Mouse (Mus musculus) MEL (cell line): ENCODE results near the gene Zdbf2.

Source experiments
- CHD1 ChIP-seq: IDR thresholded peaks from 2 replicates; pipeline ENCODE4 v1.6.1; 2012; ENCODE audit warnings: low read depth, mild to moderate bottlenecking, inconsistent platforms, low read length, improper control_type of control experiment
- CTCF ChIP-seq, 3 experiments: IDR thresholded peaks in 2 of 3; conservative IDR thresholded peaks in 1 of 3; 2 replicates each; pipeline ENCODE4 v1.5.1; 2011 to 2012; ENCODE audit warnings: low read length in 3 of 3, low read depth in 2 of 3, mild to moderate bottlenecking in 2 of 3, improper control_type of control experiment in 1 of 3, inconsistent platforms in 1 of 3, mixed read lengths in 1 of 3, moderate library complexity in 1 of 3; ENCODE audit not compliant: control insufficient read depth in 1 of 3, insufficient read depth in 1 of 3, poor library complexity in 1 of 3, severe bottlenecking in 1 of 3
- EP300 ChIP-seq, 2 experiments: IDR thresholded peaks; 2 replicates each; pipeline ENCODE4 v1.6.1; 2011; ENCODE audit warnings: improper control_type of control experiment in 2 of 2, low read length in 2 of 2, low read depth in 1 of 2, mild to moderate bottlenecking in 1 of 2
- GABPA ChIP-seq: IDR thresholded peaks from 2 replicates; pipeline ENCODE4 v1.6.1; 2012; ENCODE audit warnings: low read depth, mild to moderate bottlenecking, inconsistent platforms, low read length, improper control_type of control experiment, moderate library complexity
- HCFC1 ChIP-seq: IDR thresholded peaks from 2 replicates; pipeline ENCODE4 v1.6.1; 2012; ENCODE audit warnings: low read depth, mild to moderate bottlenecking, inconsistent platforms, low read length, improper control_type of control experiment, moderate library complexity
- MAFK ChIP-seq: IDR thresholded peaks from 2 replicates; pipeline ENCODE4 v1.6.1; 2011; ENCODE audit warnings: low read depth, mild to moderate bottlenecking, low read length, improper control_type of control experiment, borderline replicate concordance
- NRF1 ChIP-seq: IDR thresholded peaks from 2 replicates; pipeline ENCODE4 v1.6.1; 2014; ENCODE audit warnings: low read depth, mild to moderate bottlenecking, inconsistent platforms, low read length, improper control_type of control experiment, moderate library complexity; ENCODE audit not compliant: poor library complexity, insufficient read depth, severe bottlenecking
- POLR2A ChIP-seq, 2 experiments: IDR thresholded peaks; 2 replicates each; pipeline ENCODE4 v1.6.1; 2011 to 2012; ENCODE audit warnings: low read length in 2 of 2, mild to moderate bottlenecking in 2 of 2, control low read depth in 1 of 2, improper control_type of control experiment in 1 of 2, low read depth in 1 of 2, moderate library complexity in 1 of 2; ENCODE audit not compliant: control insufficient read depth in 1 of 2, insufficient read depth in 1 of 2, poor library complexity in 1 of 2
- USF1 ChIP-seq: IDR thresholded peaks from 2 replicates; pipeline ENCODE4 v1.6.1; 2014; ENCODE audit warnings: low read depth, mild to moderate bottlenecking, inconsistent platforms, low read length, improper control_type of control experiment, moderate library complexity
- ZC3H11A ChIP-seq: IDR thresholded peaks from 2 replicates; pipeline ENCODE4 v1.6.1; 2012; ENCODE audit warnings: low read depth, mild to moderate bottlenecking, inconsistent platforms, low read length, improper control_type of control experiment
- ZMIZ1 ChIP-seq: IDR thresholded peaks from 2 replicates; pipeline ENCODE4 v1.6.1; 2012; ENCODE audit warnings: low read depth, mild to moderate bottlenecking, inconsistent platforms, low read length, improper control_type of control experiment, moderate library complexity
- ZNF384 ChIP-seq: IDR thresholded peaks from 2 replicates; pipeline ENCODE4 v1.6.1; 2012; ENCODE audit warnings: low read depth, mild to moderate bottlenecking, inconsistent platforms, low read length, improper control_type of control experiment

- TF ChIP-seq EP300 (IDR thresholded peaks at IDR 0.05; ENCODE audit: low read depth in 1 of 2, low read length in 2 of 2) (no peak), CTCF (IDR thresholded peaks at IDR 0.05 in 2 of 3, conservative IDR thresholded peaks at IDR 0.05 in 1 of 3; ENCODE audit: control insufficient read depth in 1 of 3, insufficient read depth in 1 of 3, low read depth in 2 of 3, low read length in 3 of 3, poor library complexity in 1 of 3, severe bottlenecking in 1 of 3) (no peak), ZMIZ1 (no peak), POLR2A (IDR thresholded peaks at IDR 0.05; ENCODE audit: control insufficient read depth in 1 of 2, insufficient read depth in 1 of 2, low read depth in 1 of 2, low read length in 2 of 2, poor library complexity in 1 of 2) (no peak), ZC3H11A (no peak), NRF1 (no peak), MAFK (no peak), USF1 (no peak), HCFC1 (no peak), GABPA (no peak), ZNF384 (no peak), CHD1 (no peak)
These were observed 19.8 kb upstream of the Zdbf2 start for GRCm38 (mm10) chr1:63253291-63253690.
